Mouse (Mus musculus): ENCODE measurements around the gene Rsph14.

Rsph14 gene

GRCm38 (mm10) chr10:74929578-74929977 lies 102.8 kb downstream of the Rsph14 start:
- no peak for DNase-seq

GRCm38 (mm10) chr10:74928276-74928675 lies 104.1 kb downstream of the Rsph14 start:
- DNase-seq, result no peak

- DNase-seq, result peak; percentile 61
Observed at GRCm38 (mm10) chr10:74925324-74925723, 107.1 kb downstream of the Rsph14 start.

- no peak for DNase-seq
Observed at GRCm38 (mm10) chr10:74924274-74924673, 108.1 kb downstream of the Rsph14 start.

- peak; percentile 30 for DNase-seq
Observed at GRCm38 (mm10) chr10:74922763-74923162, 109.6 kb downstream of the Rsph14 start.

GRCm38 (mm10) chr10:74921614-74922013 lies 110.8 kb downstream of the Rsph14 start:
- no peak for DNase-seq

- DNase-seq, result peak; percentile 66
Observed at GRCm38 (mm10) chr10:74920853-74921567, 111.4 kb downstream of the Rsph14 start.

GRCm38 (mm10) chr10:74919277-74919676 lies 113.1 kb downstream of the Rsph14 start:
- DNase-seq, result no peak

GRCm38 (mm10) chr10:74908431-74908830 lies 124.0 kb downstream of the Rsph14 start:
- DNase-seq, result peak; percentile 53
